Mouse (Mus musculus): Measurements from ENCODE around the gene Slc45a2.

GRCm38 (mm10) chr15:11064160-11064557, 63.6 kb downstream of the Slc45a2 start:
- no peak for TF ChIP-seq CTCF (IDR thresholded peaks at IDR 0.05; ENCODE audit: borderline replicate concordance, control insufficient read depth, extremely low read depth, insufficient read depth, low read length, poor library complexity)
- TF ChIP-seq POLR2A (IDR thresholded peaks at IDR 0.05; ENCODE audit: control insufficient read depth, extremely low read depth, insufficient read depth, low read length, poor library complexity) = no peak
